Mouse (Mus musculus): Measurements from ENCODE around the gene Asap3. TPM values are rescaled to one million over a fixed set of nuclear protein-coding genes. Genes with fewer than 3 reads are reported as not detected.

Gene Asap3
- polyA plus RNA-seq, 1 experiment from 2014 or later, result 1.6 TPM

DNA sequence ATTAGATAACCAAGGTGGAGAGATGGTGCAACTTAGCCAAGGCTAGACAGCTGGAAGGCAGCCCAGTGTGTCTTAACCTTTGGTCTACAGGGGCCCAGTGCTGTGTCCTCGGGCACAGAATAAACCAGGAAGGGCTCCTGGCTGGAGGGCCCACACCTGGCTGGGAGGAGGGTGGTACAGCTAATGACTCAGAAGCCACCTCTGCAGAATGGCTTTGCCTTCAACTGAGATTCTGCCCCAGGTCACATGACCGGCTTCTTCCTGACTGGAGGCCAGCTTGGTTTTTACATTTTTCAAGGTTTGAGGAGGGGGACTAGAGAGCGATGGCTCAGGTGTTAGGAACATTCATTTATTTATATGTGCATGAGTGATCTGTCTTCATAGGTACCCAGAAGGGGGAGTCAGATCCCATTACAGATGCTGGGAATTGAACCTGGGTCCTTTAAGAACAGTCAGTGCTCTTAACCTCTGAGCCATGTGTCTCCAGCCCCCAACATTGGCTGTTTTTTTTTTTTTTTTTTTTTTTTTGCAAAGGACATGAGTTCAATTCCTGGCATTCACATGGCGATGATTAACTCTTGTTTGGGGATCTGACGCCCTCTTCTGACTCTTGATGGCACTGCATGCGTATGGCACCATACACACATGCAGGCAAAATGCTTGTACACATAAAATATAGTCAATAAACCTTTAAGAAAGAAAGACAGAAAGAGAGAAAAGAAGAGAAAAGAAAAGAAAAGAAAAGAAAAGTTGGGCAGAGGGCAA, 17.0 kb upstream of the Asap3 start:
- H3K4me3 ChIP-seq (ENCODE audit: low read depth, low read length), result no peak overlapping the region
- no peak for ATAC-seq
- no peaks in the 10 kb centered on the region for H3K9me3 ChIP-seq (replicated peaks; ENCODE audit: control insufficient read depth, low read length)
- 82% methylated on average over 6 of the region's 6 CpGs for WGBS
- no peaks in the 10 kb centered on the region for H3K27me3 ChIP-seq (replicated peaks; ENCODE audit: control insufficient read depth, insufficient read depth, low read length)
- no peak overlapping the region for H3K4me2 ChIP-seq (ENCODE audit: low read length)
- H3K9ac ChIP-seq (ENCODE audit: low read length), result no peak overlapping the region
- DNase-seq (ENCODE audit: low spot score), result no peak
- peaks cover 49% of the 10 kb centered on the region for H3K36me3 ChIP-seq (ENCODE audit: control insufficient read depth, insufficient read depth, low read length)
- H3K4me1 ChIP-seq (ENCODE audit: control insufficient read depth, insufficient read depth, low read length), result no peaks in the 10 kb centered on the region
- H3K27ac ChIP-seq (ENCODE audit: low read depth, low read length), result no peak overlapping the region

DNA sequence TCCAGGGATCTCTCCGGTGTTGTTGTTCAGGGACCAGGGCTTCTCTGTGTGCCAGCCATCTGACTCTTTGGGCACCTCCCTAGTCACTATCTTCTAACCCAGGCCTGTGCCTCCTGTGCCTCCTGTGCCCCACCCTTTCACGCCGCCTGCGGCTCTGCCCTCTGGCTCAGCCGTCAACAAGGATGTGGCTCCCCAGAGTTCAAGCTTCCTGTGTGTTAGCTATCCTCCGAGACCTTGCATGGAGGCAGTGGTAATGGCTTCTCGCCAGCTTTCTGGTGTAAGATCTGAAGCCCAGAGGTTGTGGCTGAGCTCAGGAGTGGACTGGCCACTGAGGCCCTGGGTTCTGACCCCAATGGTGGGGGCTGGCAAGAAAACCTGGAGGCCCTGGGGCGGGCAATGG, 16.3 kb upstream of the Asap3 start:
- no peak overlapping the region for H3K4me3 ChIP-seq (ENCODE audit: low read depth, low read length)

DNA sequence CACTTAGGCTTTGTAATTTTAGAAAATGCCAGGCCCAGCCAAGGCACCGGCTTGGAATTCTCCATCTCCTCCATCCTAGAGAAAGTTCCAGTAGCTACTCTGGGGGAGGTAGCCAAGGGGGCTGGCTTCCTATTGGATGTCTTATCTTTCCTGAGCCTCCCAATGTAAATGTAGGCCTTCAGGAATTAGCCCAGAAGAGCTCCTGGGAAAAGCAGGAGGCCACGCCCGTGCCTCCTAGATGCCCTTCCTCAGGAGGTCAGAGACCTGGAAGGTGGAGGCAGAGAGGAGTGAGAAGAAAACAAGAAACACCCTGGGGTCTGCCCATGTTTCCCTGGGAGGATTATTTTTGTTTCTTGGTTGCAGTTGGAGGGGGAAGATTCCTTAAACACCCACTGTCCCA, 12.6 kb upstream of the Asap3 start:
- Histone ChIP-seq H3K4me2 (ENCODE audit: low read length) (no peak overlapping the region), H3K9ac (ENCODE audit: low read length) (no peak overlapping the region), H3K36me3 (ENCODE audit: control insufficient read depth, insufficient read depth, low read length) (peaks cover 37% of the 10 kb centered on the region; the same call in 1 of the 2 replicates), H3K27me3 (replicated peaks; ENCODE audit: control insufficient read depth, insufficient read depth, low read length) (no peaks in the 10 kb centered on the region), H3K9me3 (replicated peaks; ENCODE audit: control insufficient read depth, low read length) (no peaks in the 10 kb centered on the region), H3K4me1 (ENCODE audit: control insufficient read depth, insufficient read depth, low read length) (no peaks in the 10 kb centered on the region), H3K27ac (ENCODE audit: low read depth, low read length) (no peak overlapping the region), H3K4me3 (ENCODE audit: low read depth, low read length) (no peak overlapping the region)
- DNase-seq (ENCODE audit: low spot score) (no peak), ATAC-seq (no peak)
- 94% methylated on average over 3 of the region's 3 CpGs for WGBS

More for the DNA sequence above, 16.3 kb upstream of the Asap3 start:
- Histone ChIP-seq H3K9me3 (replicated peaks; ENCODE audit: control insufficient read depth, low read length) (no peaks in the 10 kb centered on the region), H3K4me2 (ENCODE audit: low read length) (no peak overlapping the region), H3K4me1 (ENCODE audit: control insufficient read depth, insufficient read depth, low read length) (no peaks in the 10 kb centered on the region), H3K27me3 (replicated peaks; ENCODE audit: control insufficient read depth, insufficient read depth, low read length) (no peaks in the 10 kb centered on the region), H3K36me3 (ENCODE audit: control insufficient read depth, insufficient read depth, low read length) (peaks cover 53% of the 10 kb centered on the region), H3K9ac (ENCODE audit: low read length) (no peak overlapping the region), H3K27ac (ENCODE audit: low read depth, low read length) (no peak overlapping the region)
- WGBS, result 89% methylated on average over 8 of the region's 8 CpGs
- no peak for ATAC-seq
- DNase-seq (ENCODE audit: low spot score), result no peak

DNA sequence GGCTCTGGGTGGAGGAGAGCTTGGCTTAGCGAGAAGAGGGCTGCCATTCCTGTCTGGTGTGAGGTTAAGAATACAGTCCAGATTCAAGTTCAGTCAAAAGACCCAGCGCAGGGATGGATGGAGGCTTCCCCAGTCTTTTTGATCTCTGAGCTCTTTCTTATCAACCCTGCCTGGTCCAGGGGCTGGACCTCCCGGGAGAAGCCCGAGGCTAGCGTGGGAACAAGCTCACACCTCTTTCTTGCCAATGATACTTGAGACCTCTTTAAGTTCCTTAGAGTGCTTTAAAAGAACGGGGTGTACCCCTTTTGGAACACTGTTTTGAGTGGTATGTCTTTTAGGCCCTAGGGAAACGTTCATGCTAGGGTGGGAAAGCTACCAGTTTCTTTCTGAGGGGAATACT, 11.1 kb upstream of the Asap3 start:
- Histone ChIP-seq H3K27me3 (replicated peaks; ENCODE audit: control insufficient read depth, insufficient read depth, low read length) (no peaks in the 10 kb centered on the region), H3K4me2 (ENCODE audit: low read length) (no peak overlapping the region), H3K4me3 (ENCODE audit: low read depth, low read length) (no peak overlapping the region), H3K27ac (ENCODE audit: low read depth, low read length) (no peak overlapping the region), H3K4me1 (ENCODE audit: control insufficient read depth, insufficient read depth, low read length) (no peaks in the 10 kb centered on the region), H3K9ac (ENCODE audit: low read length) (no peak overlapping the region), H3K9me3 (replicated peaks; ENCODE audit: control insufficient read depth, low read length) (no peaks in the 10 kb centered on the region), H3K36me3 (ENCODE audit: control insufficient read depth, insufficient read depth, low read length) (peaks cover 31% of the 10 kb centered on the region; the same call in 1 of the 2 replicates)
- 67% methylated on average over 7 of the region's 7 CpGs for WGBS
- ATAC-seq (no peak), DNase-seq (ENCODE audit: low spot score) (no peak)

DNA sequence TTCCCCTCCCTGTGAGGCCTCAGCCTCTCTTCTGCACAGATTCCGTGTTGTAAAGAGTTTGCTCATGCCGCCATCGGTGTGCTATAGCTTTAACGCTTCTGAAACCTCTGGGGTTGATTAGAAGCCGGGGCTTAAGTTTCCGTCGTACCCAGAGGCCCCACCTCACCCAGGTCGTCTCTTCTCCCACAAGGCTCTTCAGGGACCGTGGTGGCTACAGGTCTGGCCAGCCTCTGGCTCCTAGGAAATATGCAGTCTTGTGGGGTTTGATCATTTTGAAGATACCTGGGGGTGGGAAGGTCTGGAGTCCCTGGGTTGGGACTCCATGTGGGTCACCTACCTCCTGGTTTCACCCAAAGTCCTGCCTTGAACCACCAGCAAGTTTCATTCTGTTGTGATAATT, 10.5 kb upstream of the Asap3 start:
- Histone ChIP-seq H3K9ac (ENCODE audit: low read length) (no peak overlapping the region), H3K27me3 (replicated peaks; ENCODE audit: control insufficient read depth, insufficient read depth, low read length) (no peaks in the 10 kb centered on the region), H3K36me3 (ENCODE audit: control insufficient read depth, insufficient read depth, low read length) (peaks cover 28% of the 10 kb centered on the region; the same call in 1 of the 2 replicates), H3K4me1 (ENCODE audit: control insufficient read depth, insufficient read depth, low read length) (no peaks in the 10 kb centered on the region), H3K4me2 (ENCODE audit: low read length) (no peak overlapping the region), H3K9me3 (replicated peaks; ENCODE audit: control insufficient read depth, low read length) (no peaks in the 10 kb centered on the region), H3K4me3 (ENCODE audit: low read depth, low read length) (no peak overlapping the region), H3K27ac (ENCODE audit: low read depth, low read length) (no peak overlapping the region)
- DNase-seq (ENCODE audit: low spot score), result no peak
- WGBS, result 82% methylated on average over 9 of the region's 9 CpGs
- no peak for ATAC-seq

DNA sequence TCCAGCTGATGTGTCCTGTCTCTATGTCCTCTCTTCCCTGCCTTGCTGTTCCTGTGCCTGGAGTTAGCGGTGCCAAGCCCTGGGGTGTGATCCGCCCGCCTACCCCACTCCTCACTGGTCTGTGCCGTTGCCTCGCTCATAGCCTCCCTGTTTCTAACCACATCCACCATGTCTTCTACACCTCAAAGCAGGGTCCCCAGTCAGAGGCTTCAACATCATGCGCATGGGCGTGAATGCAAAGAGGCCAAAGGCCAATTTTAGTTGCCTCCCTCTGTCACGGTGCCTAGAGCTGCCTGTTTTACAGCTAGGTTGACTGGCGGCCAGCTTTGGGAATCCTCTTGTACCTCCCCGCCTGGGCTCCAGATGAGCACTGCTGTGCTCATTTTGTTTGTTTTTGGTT, 10.0 kb upstream of the Asap3 start:
- Histone ChIP-seq H3K4me3 (ENCODE audit: low read depth, low read length) (no peak overlapping the region), H3K36me3 (ENCODE audit: control insufficient read depth, insufficient read depth, low read length) (peaks cover 28% of the 10 kb centered on the region; the same call in 1 of the 2 replicates), H3K9ac (ENCODE audit: low read length) (no peak overlapping the region), H3K27ac (ENCODE audit: low read depth, low read length) (no peak overlapping the region), H3K27me3 (replicated peaks; ENCODE audit: control insufficient read depth, insufficient read depth, low read length) (no peaks in the 10 kb centered on the region), H3K9me3 (replicated peaks; ENCODE audit: control insufficient read depth, low read length) (no peaks in the 10 kb centered on the region), H3K4me2 (ENCODE audit: low read length) (no peak overlapping the region), H3K4me1 (ENCODE audit: control insufficient read depth, insufficient read depth, low read length) (no peaks in the 10 kb centered on the region)
- 89% methylated on average over 10 of the region's 10 CpGs for WGBS
- DNase-seq (ENCODE audit: low spot score) (no peak), ATAC-seq (no peak)

DNA sequence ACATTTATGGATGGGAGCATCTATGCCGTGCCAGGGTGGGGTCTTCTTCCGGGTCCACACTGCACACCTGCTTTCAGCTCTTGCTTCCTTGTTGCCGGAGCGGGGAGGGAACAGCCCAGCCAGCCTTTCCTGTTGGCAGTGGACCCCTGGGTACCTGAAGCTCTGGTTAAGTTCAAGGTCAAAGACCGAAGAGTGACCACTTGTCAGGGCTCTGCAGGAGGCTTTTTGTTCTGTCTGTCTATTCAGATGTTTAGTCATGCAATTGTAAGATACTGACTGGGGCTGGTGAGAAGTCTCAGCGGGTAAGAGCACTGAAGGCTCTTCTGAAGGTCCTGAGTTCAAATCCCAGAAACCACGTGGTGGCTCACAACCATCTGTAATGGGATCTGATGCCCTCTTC, 7.3 kb upstream of the Asap3 start:
- peaks cover 10% of the 10 kb centered on the region; the same call in 1 of the 2 replicates for H3K36me3 ChIP-seq (ENCODE audit: control insufficient read depth, insufficient read depth, low read length)
- ATAC-seq, result no peak
- no peaks in the 10 kb centered on the region for H3K27me3 ChIP-seq (replicated peaks; ENCODE audit: control insufficient read depth, insufficient read depth, low read length)
- no peak overlapping the region for H3K4me2 ChIP-seq (ENCODE audit: low read length)
- no peaks in the 10 kb centered on the region for H3K9me3 ChIP-seq (replicated peaks; ENCODE audit: control insufficient read depth, low read length)
- no peak for DNase-seq (ENCODE audit: low spot score)
- H3K4me1 ChIP-seq (ENCODE audit: control insufficient read depth, insufficient read depth, low read length), result no peaks in the 10 kb centered on the region
- 75% methylated on average over 7 of the region's 7 CpGs for WGBS
- H3K27ac ChIP-seq (ENCODE audit: low read depth, low read length), result no peak overlapping the region
- no peak overlapping the region for H3K9ac ChIP-seq (ENCODE audit: low read length)
- H3K4me3 ChIP-seq (ENCODE audit: low read depth, low read length), result no peak overlapping the region

DNA sequence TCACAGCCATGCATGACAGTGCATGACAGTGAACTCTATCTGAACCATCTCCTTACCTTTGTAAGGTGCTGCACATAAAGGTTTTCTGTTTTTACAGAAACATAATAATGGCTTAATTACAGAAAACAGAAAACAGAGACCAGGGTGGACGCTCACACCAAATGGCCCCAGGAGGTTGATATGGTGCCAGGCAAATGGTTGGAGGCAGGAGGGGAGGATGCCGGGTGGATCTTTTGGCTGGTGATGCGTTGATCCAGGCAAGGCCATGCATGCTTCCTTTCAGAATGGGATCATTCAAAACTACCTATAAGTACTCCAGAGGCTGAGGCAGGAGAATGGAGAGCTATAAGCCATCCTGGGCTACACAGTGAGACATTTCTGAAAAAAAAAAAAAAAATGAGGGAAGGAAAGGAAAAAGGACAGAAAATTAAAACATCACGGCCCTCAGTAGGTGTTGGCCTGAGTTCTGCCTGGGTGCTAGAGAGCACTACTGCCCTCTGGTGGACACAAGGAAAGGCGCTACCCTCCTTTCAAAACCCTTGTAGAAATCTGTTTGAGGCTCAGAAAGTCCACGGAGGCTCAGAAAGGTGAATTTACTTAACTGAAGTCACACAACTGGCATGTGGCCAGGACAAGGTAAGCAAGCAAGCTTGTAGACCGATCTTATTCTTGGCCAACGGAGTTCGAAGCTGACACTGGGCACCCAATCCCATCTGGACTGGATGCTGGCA, 6.4 kb upstream of the Asap3 start:
- Histone ChIP-seq H3K4me3 (ENCODE audit: low read depth, low read length) (no peak overlapping the region), H3K4me1 (ENCODE audit: control insufficient read depth, insufficient read depth, low read length) (no peaks in the 10 kb centered on the region), H3K36me3 (ENCODE audit: control insufficient read depth, insufficient read depth, low read length) (0 out of 2 replicates have a peak, but pooled peaks cover 5% of the 10 kb centered on the region), H3K27me3 (replicated peaks; ENCODE audit: control insufficient read depth, insufficient read depth, low read length) (no peaks in the 10 kb centered on the region), H3K9ac (ENCODE audit: low read length) (no peak overlapping the region), H3K4me2 (ENCODE audit: low read length) (no peak overlapping the region), H3K9me3 (replicated peaks; ENCODE audit: control insufficient read depth, low read length) (no peaks in the 10 kb centered on the region), H3K27ac (ENCODE audit: low read depth, low read length) (no peak overlapping the region)
- 31% methylated on average over 9 of the region's 9 CpGs for WGBS
- no peak for ATAC-seq
- DNase-seq (ENCODE audit: low spot score), result peak; percentile 77

DNA sequence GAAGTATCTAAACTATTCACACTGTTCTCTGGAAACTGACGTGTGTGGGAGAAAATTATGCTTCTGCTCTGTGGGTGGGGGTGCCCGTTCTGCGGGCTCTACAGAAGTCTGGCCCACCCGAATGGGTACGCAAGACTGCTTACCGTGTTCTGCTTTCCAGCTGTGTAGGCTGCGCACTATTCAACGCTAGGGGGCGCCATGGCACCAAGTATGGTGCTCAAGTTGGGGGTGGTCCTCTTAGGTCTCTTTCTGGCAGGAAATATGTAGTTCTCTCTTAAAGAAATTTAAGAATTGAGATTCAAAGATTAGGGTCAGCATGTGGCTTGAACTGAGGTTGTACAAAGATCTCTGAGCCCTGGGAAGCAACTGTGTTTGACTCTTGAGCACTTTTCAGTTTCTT, 3.7 kb upstream of the Asap3 start:
- H3K4me1 ChIP-seq (ENCODE audit: control insufficient read depth, insufficient read depth, low read length), result peaks cover 7% of the 10 kb centered on the region
- no peaks in the 10 kb centered on the region for H3K9me3 ChIP-seq (replicated peaks; ENCODE audit: control insufficient read depth, low read length)
- H3K27me3 ChIP-seq (replicated peaks; ENCODE audit: control insufficient read depth, insufficient read depth, low read length), result no peaks in the 10 kb centered on the region
- H3K9ac ChIP-seq (ENCODE audit: low read length), result no peak overlapping the region
- no peaks in the 10 kb centered on the region for H3K36me3 ChIP-seq (ENCODE audit: control insufficient read depth, insufficient read depth, low read length)
- no peak overlapping the region for H3K4me3 ChIP-seq (ENCODE audit: low read depth, low read length)
- no peak overlapping the region for H3K27ac ChIP-seq (ENCODE audit: low read depth, low read length)
- ATAC-seq (peak; percentile 48; the same call in 1 of the 2 replicates), DNase-seq (ENCODE audit: low spot score) (peak; percentile 83)
- H3K4me2 ChIP-seq (ENCODE audit: low read length), result no peak overlapping the region
- 5% methylated on average over 9 of the region's 9 CpGs for WGBS

Measured in forebrain, embryonic 14.5 days (tissue).